Mouse (Mus musculus) olfactory bulb, adult 2 months (tissue): ENCODE results near the gene Hoxb6.

Source experiments
- CTCF ChIP-seq: fragments of 200-500 bp; IDR thresholded peaks from 2 replicates; pipeline ENCODE4 v1.5.1; 2012; ENCODE audit warnings: low read depth, mild to moderate bottlenecking, low read length, moderate library complexity; ENCODE audit not compliant: insufficient read depth
- POLR2A ChIP-seq: fragments of 200-500 bp; IDR thresholded peaks from 2 replicates; pipeline ENCODE4 v1.6.1; 2012; ENCODE audit warnings: mild to moderate bottlenecking, low read depth, low read length, moderate library complexity; ENCODE audit not compliant: insufficient read depth

GRCm38 (mm10) chr11:96285771-96286738 is 6.2 kb upstream of the Hoxb6 start, which contains the start of gene Hoxb7:
- TF ChIP-seq CTCF (no peak), POLR2A (no peak)
